Mouse (Mus musculus) CD4-positive, CD25-positive, alpha-beta regulatory T cell (primary cell): ENCODE measurements around the gene Gm7903. TPM values are rescaled to one million over a fixed set of nuclear protein-coding genes. Genes with fewer than 3 reads are reported as not detected.

Experiments
- polyA plus RNA-seq: library from polyadenylated mRNA; unstranded; fragments of 100-300 nt; shearing (Covaris generic); gene quantifications from one replicate; pipeline ENCODE4 v1.2.1, GENCODE M21; 2017

The Gm7903 gene
- not detected for polyA plus RNA-seq

GRCm38 (mm10) chrX:135433535-135433934 is at the start of gene Gm7903:
Gm7903 (plus strand) TSS chrX:135433835.

Other genes with a start within 250 kb of the Gm7903 start
- not detected for gene Tceal6, start 223.1 kb upstream of the Gm7903 start, polyA plus RNA-seq
- not detected for gene Pramel3, start 131.5 kb upstream of the Gm7903 start, polyA plus RNA-seq
- gene Gm5128, start 60.6 kb upstream of the Gm7903 start, polyA plus RNA-seq = 0.08 TPM
- not detected for gene AV320801, start 60.8 kb downstream of the Gm7903 start, polyA plus RNA-seq
- gene Nxf7, start 164.9 kb downstream of the Gm7903 start, polyA plus RNA-seq = not detected
- not detected for gene Prame, start 193.9 kb downstream of the Gm7903 start, polyA plus RNA-seq